Mouse (Mus musculus) thymus, postnatal 10 days (tissue): ENCODE measurements around the gene Mvb12a.

Experiments
- DNase-seq, 2 experiments: peaks; one replicate each; pipeline ENCODE4 v3.0.0; 2021; ENCODE audit warnings: low spot score in 2 of 2

The Mvb12a gene

GRCm38 (mm10) chr8:71542632-71543343 is at the start of gene Mvb12a:
Gene Mvb12a, plus strand, starts transcription at chr8:71542922.
- peak; percentile 82 to 87 for DNase-seq

GRCm38 (mm10) chr8:71495039-71495438 is 47.7 kb upstream of the Mvb12a start:
- peak; percentile 59 to 84 for DNase-seq

- no peak for DNase-seq
Measured at GRCm38 (mm10) chr8:71495811-71496210, 46.9 kb upstream of the Mvb12a start.

- no peak for DNase-seq
Measured at GRCm38 (mm10) chr8:71496481-71496880, 46.2 kb upstream of the Mvb12a start.

- no peak for DNase-seq
Measured at GRCm38 (mm10) chr8:71497077-71497645, 45.6 kb upstream of the Mvb12a start.

GRCm38 (mm10) chr8:71497881-71498501 is 44.7 kb upstream of the Mvb12a start:
- DNase-seq, result no peak

GRCm38 (mm10) chr8:71498816-71499690 is 43.7 kb upstream of the Mvb12a start:
- DNase-seq, result no peak

GRCm38 (mm10) chr8:71504349-71504748 is 38.4 kb upstream of the Mvb12a start:
- no peak for DNase-seq

- no peak for DNase-seq
Measured at GRCm38 (mm10) chr8:71505326-71505725, 37.4 kb upstream of the Mvb12a start.

- no peak for DNase-seq
Measured at GRCm38 (mm10) chr8:71505979-71506378, 36.7 kb upstream of the Mvb12a start.

- DNase-seq, result peak; percentile 59 to 69
Measured at GRCm38 (mm10) chr8:71507589-71508104, 35.1 kb upstream of the Mvb12a start.

- no peak for DNase-seq
Measured at GRCm38 (mm10) chr8:71509316-71509715, 33.4 kb upstream of the Mvb12a start.

GRCm38 (mm10) chr8:71511644-71512043 is 31.1 kb upstream of the Mvb12a start, which contains the start of gene Plvap:
Gene Plvap, minus strand, starts transcription at chr8:71511752.
- no peak for DNase-seq

- no peak for DNase-seq
Measured at GRCm38 (mm10) chr8:71513018-71513754, 29.5 kb upstream of the Mvb12a start.

- no peak for DNase-seq
Measured at GRCm38 (mm10) chr8:71515043-71515442, 27.7 kb upstream of the Mvb12a start.

- no peak for DNase-seq
Measured at GRCm38 (mm10) chr8:71516786-71517185, 25.9 kb upstream of the Mvb12a start.

GRCm38 (mm10) chr8:71519037-71519825 is 23.5 kb upstream of the Mvb12a start:
- DNase-seq, result peak in 1 of 2 experiments; percentile 60

GRCm38 (mm10) chr8:71521634-71522033 is 21.1 kb upstream of the Mvb12a start:
- peak; percentile 88 to 97 for DNase-seq

- DNase-seq, result no peak
Measured at GRCm38 (mm10) chr8:71525226-71526050, 17.3 kb upstream of the Mvb12a start, which contains the start of gene Ccdc194. Gene Ccdc194, minus strand, starts transcription at chr8:71525711.
